Mouse (Mus musculus): ENCODE data around the gene Fam19a1. TPM values are rescaled to one million over a fixed set of nuclear protein-coding genes. Genes with fewer than 3 reads are reported as not detected.

The Fam19a1 gene
- polyA plus RNA-seq (2015; fragmentation: Nextera tagmentation; extraction: Ambion mirVana), result 6.0 and 7.4 TPM in 2 replicates

GRCm38 (mm10) chr6:96112854-96113253 lies at the start of gene Fam19a1:
Fam19a1 (plus strand) TSS chr6:96113154.
- Histone ChIP-seq H3K36me3 (no peaks in the 10 kb centered on the region), H3K9me3 (no peaks in the 10 kb centered on the region), H3K4me3 (peak within 1 kb of the TSS; percentile 62), H3K9ac (peak within 1 kb of the TSS; percentile 45), H3K4me1 (peaks cover 25% of the 10 kb centered on the region), H3K27ac (no peak within 1 kb of the TSS), H3K27me3 (no peaks in the 10 kb centered on the region), H3K4me2 (replicated peaks) (peak within 1 kb of the TSS; percentile 93)
- 18% methylated on average over 6 of the region's 6 CpGs for WGBS
- no peak for ATAC-seq (ENCODE audit: low FRiP score, low read depth)

GRCm38 (mm10) chr6:96071080-96071479 lies 41.9 kb upstream of the Fam19a1 start:
- no peaks in the 10 kb centered on the region for H3K27me3 ChIP-seq

GRCm38 (mm10) chr6:96071567-96071966 lies 41.4 kb upstream of the Fam19a1 start:
- H3K27me3 ChIP-seq, result no peaks in the 10 kb centered on the region
- ATAC-seq (ENCODE audit: low FRiP score, low read depth), result no peak

More at GRCm38 (mm10) chr6:96071080-96071479, 41.9 kb upstream of the Fam19a1 start:
- Histone ChIP-seq H3K4me2 (replicated peaks) (no peak overlapping the region), H3K4me1 (no peaks in the 10 kb centered on the region), H3K9me3 (no peaks in the 10 kb centered on the region), H3K27ac (no peak overlapping the region), H3K9ac (no peak overlapping the region), H3K36me3 (no peaks in the 10 kb centered on the region), H3K4me3 (no peak overlapping the region)
- no peak for ATAC-seq (ENCODE audit: low FRiP score, low read depth)
- 88% methylated on average over 4 of the region's 4 CpGs for WGBS

GRCm38 (mm10) chr6:96089961-96090360 lies 23.0 kb upstream of the Fam19a1 start:
- no peak for ATAC-seq (ENCODE audit: low FRiP score, low read depth)
- H3K4me1 ChIP-seq, result no peaks in the 10 kb centered on the region
- WGBS, result 82% methylated on average over 6 of the region's 6 CpGs
- H3K4me3 ChIP-seq, result no peak overlapping the region
- H3K9me3 ChIP-seq, result no peaks in the 10 kb centered on the region
- H3K36me3 ChIP-seq, result no peaks in the 10 kb centered on the region
- no peak overlapping the region for H3K27ac ChIP-seq
- no peak overlapping the region for H3K4me2 ChIP-seq (replicated peaks)
- H3K27me3 ChIP-seq, result no peaks in the 10 kb centered on the region
- no peak overlapping the region for H3K9ac ChIP-seq

More at GRCm38 (mm10) chr6:96071567-96071966, 41.4 kb upstream of the Fam19a1 start:
- Histone ChIP-seq H3K9me3 (no peaks in the 10 kb centered on the region), H3K9ac (no peak overlapping the region), H3K36me3 (no peaks in the 10 kb centered on the region), H3K4me1 (no peaks in the 10 kb centered on the region), H3K27ac (no peak overlapping the region), H3K4me3 (no peak overlapping the region), H3K4me2 (replicated peaks) (no peak overlapping the region)

- no peak overlapping the region for H3K4me3 ChIP-seq
- no peak for ATAC-seq (ENCODE audit: low FRiP score, low read depth)
- H3K4me2 ChIP-seq (replicated peaks), result no peak overlapping the region
- H3K27me3 ChIP-seq, result no peaks in the 10 kb centered on the region
- H3K27ac ChIP-seq, result no peak overlapping the region
- 85% methylated on average over 1 of the region's 1 CpGs for WGBS
- no peaks in the 10 kb centered on the region for H3K36me3 ChIP-seq
- no peaks in the 10 kb centered on the region for H3K4me1 ChIP-seq
- no peak overlapping the region for H3K9ac ChIP-seq
- H3K9me3 ChIP-seq, result no peaks in the 10 kb centered on the region
Observed at GRCm38 (mm10) chr6:96093716-96094115, 19.2 kb upstream of the Fam19a1 start.

- H3K4me2 ChIP-seq (replicated peaks), result no peak overlapping the region
- no peaks in the 10 kb centered on the region for H3K36me3 ChIP-seq
- H3K4me3 ChIP-seq, result no peak overlapping the region
- H3K9me3 ChIP-seq, result no peaks in the 10 kb centered on the region
- no peaks in the 10 kb centered on the region for H3K27me3 ChIP-seq
- H3K9ac ChIP-seq, result no peak overlapping the region
- no peak overlapping the region for H3K27ac ChIP-seq
- no peaks in the 10 kb centered on the region for H3K4me1 ChIP-seq
- WGBS, result 84% methylated on average over 6 of the region's 6 CpGs
- no peak for ATAC-seq (ENCODE audit: low FRiP score, low read depth)
Observed at GRCm38 (mm10) chr6:96098225-96098624, 14.7 kb upstream of the Fam19a1 start.

- peaks cover 25% of the 10 kb centered on the region for H3K4me1 ChIP-seq
- H3K9me3 ChIP-seq, result no peaks in the 10 kb centered on the region
- WGBS, result 80% methylated on average over 1 of the region's 1 CpGs
- no peak overlapping the region for H3K4me2 ChIP-seq (replicated peaks)
- no peak overlapping the region for H3K9ac ChIP-seq
- ATAC-seq (ENCODE audit: low FRiP score, low read depth), result no peak
- no peaks in the 10 kb centered on the region for H3K36me3 ChIP-seq
- H3K27me3 ChIP-seq, result no peaks in the 10 kb centered on the region
- H3K4me3 ChIP-seq, result no peak overlapping the region
- H3K27ac ChIP-seq, result no peak overlapping the region
Observed at GRCm38 (mm10) chr6:96111656-96112055, 1.3 kb upstream of the Fam19a1 start.

- Histone ChIP-seq H3K9ac (no peak overlapping the region), H3K27ac (no peak overlapping the region), H3K27me3 (no peaks in the 10 kb centered on the region), H3K9me3 (no peaks in the 10 kb centered on the region), H3K4me1 (peaks cover 25% of the 10 kb centered on the region), H3K4me2 (replicated peaks) (peak overlapping the region; percentile 93), H3K4me3 (peak overlapping the region; percentile 62), H3K36me3 (no peaks in the 10 kb centered on the region)
- WGBS, result 9% methylated on average over 1 of the region's 1 CpGs
- ATAC-seq (ENCODE audit: low FRiP score, low read depth), result no peak
Observed at GRCm38 (mm10) chr6:96114151-96114550, 1.2 kb downstream of the Fam19a1 start.

GRCm38 (mm10) chr6:96116148-96116533 lies 3.2 kb downstream of the Fam19a1 start:
- ATAC-seq (ENCODE audit: low FRiP score, low read depth), result peak; percentile 45; the same call in 1 of the 2 replicates
- Histone ChIP-seq H3K9ac (peak overlapping the region; percentile 82), H3K4me1 (peaks cover 25% of the 10 kb centered on the region), H3K4me3 (peak overlapping the region; percentile 62), H3K9me3 (no peaks in the 10 kb centered on the region), H3K36me3 (no peaks in the 10 kb centered on the region), H3K27ac (peak overlapping the region; percentile 15; the same call in 1 of the 2 replicates), H3K4me2 (replicated peaks) (peak overlapping the region; percentile 93), H3K27me3 (no peaks in the 10 kb centered on the region)
- 12% methylated on average over 6 of the region's 6 CpGs for WGBS

- under 1% methylated on average over 32 of the region's 32 CpGs for WGBS
- Histone ChIP-seq H3K4me1 (peaks cover 25% of the 10 kb centered on the region), H3K27ac (peak overlapping the region; percentile 15; the same call in 1 of the 2 replicates), H3K9me3 (no peaks in the 10 kb centered on the region), H3K4me3 (peak overlapping the region; percentile 62), H3K27me3 (no peaks in the 10 kb centered on the region), H3K9ac (peak overlapping the region; percentile 82), H3K4me2 (replicated peaks) (peak overlapping the region; percentile 93), H3K36me3 (no peaks in the 10 kb centered on the region)
- peak; percentile 71 for ATAC-seq (ENCODE audit: low FRiP score, low read depth)
Observed at GRCm38 (mm10) chr6:96116534-96117272, 3.7 kb downstream of the Fam19a1 start.

- ATAC-seq (ENCODE audit: low FRiP score, low read depth), result no peak
- Histone ChIP-seq H3K27me3 (no peaks in the 10 kb centered on the region), H3K9ac (no peak overlapping the region), H3K4me3 (no peak overlapping the region), H3K27ac (no peak overlapping the region), H3K4me1 (no peaks in the 10 kb centered on the region), H3K4me2 (replicated peaks) (no peak overlapping the region), H3K9me3 (no peaks in the 10 kb centered on the region), H3K36me3 (no peaks in the 10 kb centered on the region)
- WGBS, result 97% methylated on average over 1 of the region's 1 CpGs
Observed at GRCm38 (mm10) chr6:96143326-96143725, 30.4 kb downstream of the Fam19a1 start.

- H3K4me1 ChIP-seq, result no peaks in the 10 kb centered on the region
- no peaks in the 10 kb centered on the region for H3K9me3 ChIP-seq
- H3K4me2 ChIP-seq (replicated peaks), result no peak overlapping the region
- ATAC-seq (ENCODE audit: low FRiP score, low read depth), result no peak
- H3K27me3 ChIP-seq, result no peaks in the 10 kb centered on the region
- 88% methylated on average over 13 of the region's 13 CpGs for WGBS
- no peak overlapping the region for H3K9ac ChIP-seq
- H3K36me3 ChIP-seq, result no peaks in the 10 kb centered on the region
- H3K27ac ChIP-seq, result no peak overlapping the region
- no peak overlapping the region for H3K4me3 ChIP-seq
Observed at GRCm38 (mm10) chr6:96165403-96165802, 52.4 kb downstream of the Fam19a1 start.

Data from limb, embryonic 13.5 days (tissue).